Mouse (Mus musculus): ENCODE data around the gene Akr1b8. TPM values are rescaled to one million over a fixed set of nuclear protein-coding genes. Genes with fewer than 3 reads are reported as not detected.
A peak's percentile ranks its signal among the peaks of the same experiment; 100 is the strongest.
"Not testable (repeated sequence)": the region's sequence is repeated elsewhere in the genome, so short reads cannot be mapped to it uniquely, and the experiment has no call there.

The Akr1b8 gene
- polyA plus RNA-seq, 1 experiment from 2014 or later, result 11.8 TPM

- Histone ChIP-seq H3K9me3 (no peaks in the 10 kb centered on the region), H3K9ac (replicated peaks) (no peak overlapping the region), H3K27ac (no peak overlapping the region), H3K36me3 (no peaks in the 10 kb centered on the region), H3K27me3 (no peaks in the 10 kb centered on the region), H3K4me2 (no peak overlapping the region), H3K4me1 (replicated peaks) (peaks cover 7% of the 10 kb centered on the region; the same call in 1 of the 2 replicates), H3K4me3 (replicated peaks) (no peak overlapping the region)
- WGBS, result 94% methylated on average over 7 of the region's 7 CpGs
- no peak for ATAC-seq (ENCODE audit: insufficient number of reproducible peaks, insufficient read depth, low FRiP score, low TSS enrichment, low read depth)
These were observed 31.8 kb upstream of the Akr1b8 start for GRCm38 (mm10) chr6:34322121-34322520.

- 95% methylated on average over 5 of the region's 5 CpGs for WGBS
- ATAC-seq (ENCODE audit: insufficient number of reproducible peaks, insufficient read depth, low FRiP score, low TSS enrichment, low read depth), result no peak
- Histone ChIP-seq H3K4me2 (no peak overlapping the region), H3K9ac (replicated peaks) (no peak overlapping the region), H3K9me3 (no peaks in the 10 kb centered on the region), H3K4me1 (replicated peaks) (no peaks in the 10 kb centered on the region), H3K4me3 (replicated peaks) (no peak overlapping the region), H3K27ac (no peak overlapping the region), H3K36me3 (no peaks in the 10 kb centered on the region), H3K27me3 (no peaks in the 10 kb centered on the region)
These were observed 22.5 kb upstream of the Akr1b8 start for GRCm38 (mm10) chr6:34331379-34331778.

GRCm38 (mm10) chr6:34331804-34332203 lies 22.1 kb upstream of the Akr1b8 start:
- not testable (repeated sequence) for H3K4me1 ChIP-seq (replicated peaks); ATAC-seq (ENCODE audit: insufficient number of reproducible peaks, insufficient read depth, low FRiP score, low TSS enrichment, low read depth); H3K9ac ChIP-seq (replicated peaks); H3K4me2 ChIP-seq; H3K9me3 ChIP-seq; H3K36me3 ChIP-seq; H3K27me3 ChIP-seq; H3K27ac ChIP-seq; H3K4me3 ChIP-seq (replicated peaks)
- 83% methylated on average over 12 of the region's 12 CpGs for WGBS

- H3K9me3 ChIP-seq, result no peaks in the 10 kb centered on the region
- H3K27me3 ChIP-seq, result no peaks in the 10 kb centered on the region
- no peak overlapping the region for H3K4me2 ChIP-seq
- H3K36me3 ChIP-seq, result no peaks in the 10 kb centered on the region
- H3K4me1 ChIP-seq (replicated peaks), result no peaks in the 10 kb centered on the region
- ATAC-seq (ENCODE audit: insufficient number of reproducible peaks, insufficient read depth, low FRiP score, low TSS enrichment, low read depth), result no peak
- no peak overlapping the region for H3K4me3 ChIP-seq (replicated peaks)
- H3K27ac ChIP-seq, result no peak overlapping the region
- H3K9ac ChIP-seq (replicated peaks), result no peak overlapping the region
- 83% methylated on average over 5 of the region's 5 CpGs for WGBS
These were observed 19.2 kb upstream of the Akr1b8 start for GRCm38 (mm10) chr6:34334673-34335072.

- Histone ChIP-seq H3K27me3 (no peaks in the 10 kb centered on the region), H3K36me3 (no peaks in the 10 kb centered on the region), H3K4me2 (no peak overlapping the region), H3K4me3 (replicated peaks) (no peak overlapping the region), H3K9ac (replicated peaks) (no peak overlapping the region), H3K9me3 (peaks cover 4% of the 10 kb centered on the region; the same call in 1 of the 2 replicates), H3K27ac (no peak overlapping the region), H3K4me1 (replicated peaks) (no peaks in the 10 kb centered on the region)
- 63% methylated on average over 2 of the region's 2 CpGs for WGBS
- no peak for ATAC-seq (ENCODE audit: insufficient number of reproducible peaks, insufficient read depth, low FRiP score, low TSS enrichment, low read depth)
These were observed 16.1 kb upstream of the Akr1b8 start for GRCm38 (mm10) chr6:34337799-34338198.

- ATAC-seq (ENCODE audit: insufficient number of reproducible peaks, insufficient read depth, low FRiP score, low TSS enrichment, low read depth), result no peak
- Histone ChIP-seq H3K4me2 (no peak overlapping the region), H3K36me3 (no peaks in the 10 kb centered on the region), H3K27me3 (no peaks in the 10 kb centered on the region), H3K9ac (replicated peaks) (no peak overlapping the region), H3K4me1 (replicated peaks) (peaks cover 8% of the 10 kb centered on the region), H3K27ac (no peak overlapping the region), H3K4me3 (replicated peaks) (no peak overlapping the region), H3K9me3 (peaks cover 4% of the 10 kb centered on the region; the same call in 1 of the 2 replicates)
- WGBS, result 77% methylated on average over 4 of the region's 4 CpGs
These were observed 11.9 kb upstream of the Akr1b8 start for GRCm38 (mm10) chr6:34341991-34342390.

- no peak overlapping the region for H3K4me3 ChIP-seq (replicated peaks)
- H3K27me3 ChIP-seq, result no peaks in the 10 kb centered on the region
- ATAC-seq (ENCODE audit: insufficient number of reproducible peaks, insufficient read depth, low FRiP score, low TSS enrichment, low read depth), result no peak
- 67% methylated on average over 2 of the region's 2 CpGs for WGBS
- H3K4me1 ChIP-seq (replicated peaks), result peaks cover 8% of the 10 kb centered on the region
- H3K36me3 ChIP-seq, result no peaks in the 10 kb centered on the region
- no peak overlapping the region for H3K27ac ChIP-seq
- H3K9me3 ChIP-seq, result peaks cover 4% of the 10 kb centered on the region; the same call in 1 of the 2 replicates
- H3K4me2 ChIP-seq, result no peak overlapping the region
- no peak overlapping the region for H3K9ac ChIP-seq (replicated peaks)
These were observed 11.4 kb upstream of the Akr1b8 start for GRCm38 (mm10) chr6:34342476-34342875.

- H3K4me2 ChIP-seq, result no peak overlapping the region
- 88% methylated on average over 6 of the region's 6 CpGs for WGBS
- no peaks in the 10 kb centered on the region for H3K36me3 ChIP-seq
- no peak overlapping the region for H3K9ac ChIP-seq (replicated peaks)
- peaks cover 4% of the 10 kb centered on the region; the same call in 1 of the 2 replicates for H3K9me3 ChIP-seq
- ATAC-seq (ENCODE audit: insufficient number of reproducible peaks, insufficient read depth, low FRiP score, low TSS enrichment, low read depth), result no peak
- H3K27me3 ChIP-seq, result no peaks in the 10 kb centered on the region
- H3K4me3 ChIP-seq (replicated peaks), result no peak overlapping the region
- H3K27ac ChIP-seq, result no peak overlapping the region
- H3K4me1 ChIP-seq (replicated peaks), result peaks cover 8% of the 10 kb centered on the region
These were observed 10.5 kb upstream of the Akr1b8 start for GRCm38 (mm10) chr6:34343426-34343825.

GRCm38 (mm10) chr6:34344135-34344850 lies 9.6 kb upstream of the Akr1b8 start:
- WGBS, result 69% methylated on average over 10 of the region's 10 CpGs

GRCm38 (mm10) chr6:34344935-34345334 lies 9.0 kb upstream of the Akr1b8 start:
- Histone ChIP-seq H3K36me3 (no peaks in the 10 kb centered on the region), H3K9me3 (peaks cover 4% of the 10 kb centered on the region; the same call in 1 of the 2 replicates), H3K4me3 (replicated peaks) (no peak overlapping the region), H3K27ac (no peak overlapping the region), H3K27me3 (no peaks in the 10 kb centered on the region), H3K9ac (replicated peaks) (no peak overlapping the region), H3K4me1 (replicated peaks) (peaks cover 8% of the 10 kb centered on the region), H3K4me2 (no peak overlapping the region)
- ATAC-seq (ENCODE audit: insufficient number of reproducible peaks, insufficient read depth, low FRiP score, low TSS enrichment, low read depth), result no peak
- WGBS, result 30% methylated on average over 9 of the region's 9 CpGs

More at GRCm38 (mm10) chr6:34344135-34344850, 9.6 kb upstream of the Akr1b8 start:
- Histone ChIP-seq H3K27ac (no peak overlapping the region), H3K4me3 (replicated peaks) (no peak overlapping the region), H3K9ac (replicated peaks) (no peak overlapping the region), H3K4me1 (replicated peaks) (peaks cover 8% of the 10 kb centered on the region), H3K27me3 (no peaks in the 10 kb centered on the region), H3K9me3 (peaks cover 4% of the 10 kb centered on the region; the same call in 1 of the 2 replicates), H3K36me3 (no peaks in the 10 kb centered on the region), H3K4me2 (no peak overlapping the region)
- no peak for ATAC-seq (ENCODE audit: insufficient number of reproducible peaks, insufficient read depth, low FRiP score, low TSS enrichment, low read depth)

GRCm38 (mm10) chr6:34346096-34346898 lies 7.6 kb upstream of the Akr1b8 start:
- peak; percentile 66 for ATAC-seq (ENCODE audit: insufficient number of reproducible peaks, insufficient read depth, low FRiP score, low TSS enrichment, low read depth)
- Histone ChIP-seq H3K27me3 (no peaks in the 10 kb centered on the region), H3K4me1 (replicated peaks) (peaks cover 13% of the 10 kb centered on the region), H3K9ac (replicated peaks) (no peak overlapping the region), H3K36me3 (no peaks in the 10 kb centered on the region), H3K4me3 (replicated peaks) (no peak overlapping the region), H3K4me2 (no peak overlapping the region), H3K9me3 (0 out of 2 replicates have a peak, but pooled peaks cover under 1% of the 10 kb centered on the region), H3K27ac (no peak overlapping the region)
- WGBS, result 51% methylated on average over 14 of the region's 14 CpGs

Measured in limb, embryonic 12.5 days (tissue).